Mouse (Mus musculus) heart, postnatal 0 days (tissue): ENCODE data around the gene Nenf.

Source experiments
- CTCF ChIP-seq: IDR thresholded peaks from 2 replicates; pipeline ENCODE4 v1.5.1; 2016; ENCODE audit warnings: antibody characterized with exemption, control low read depth, low read depth
- EP300 ChIP-seq: IDR thresholded peaks from 2 replicates; pipeline ENCODE4 v1.6.1; 2016; ENCODE audit warnings: antibody characterized with exemption, low read depth

DNA sequence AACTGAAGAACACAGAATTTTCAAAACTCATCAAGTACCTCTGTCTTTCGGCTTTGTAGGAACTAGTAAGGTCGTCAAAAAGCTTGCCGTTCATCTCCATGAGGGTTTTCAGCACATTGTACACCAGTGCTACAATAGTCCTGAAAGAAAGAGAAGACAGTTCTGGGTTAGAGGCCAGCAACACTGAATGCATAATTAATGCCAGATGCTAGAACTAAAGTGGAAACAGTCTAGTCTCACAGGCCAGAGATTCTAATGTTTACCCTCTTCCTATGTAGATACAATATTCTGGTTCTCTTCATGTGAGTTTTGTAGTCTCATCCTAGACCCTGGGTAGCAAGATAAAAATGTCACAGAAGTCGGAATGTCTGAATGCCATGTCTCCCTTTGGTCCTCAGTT lies 35.8 kb upstream of the Nenf start:
- TF ChIP-seq CTCF (no peak), EP300 (no peak)
